In genomic region chr3:21973681-21974080, GRCm38 (mm10) we compare ENCODE assay signal across 22 mouse cellular contexts.
"Had no signal": no experiment of that assay in that cellular context is flagged by ENCODE, and none has a peak within 500 bp of the region (broad histone marks: within the 10 kb centered on the region; RNA-seq: fewer than 3 reads in every experiment).

No protein-coding gene starts in this region.

- H3K36me3 ChIP-seq: kidney, embryonic 15.5 days; lung, embryonic 15.5 days; midbrain, embryonic 10.5 days; midbrain, embryonic 13.5 days; neural tube, embryonic 13.5 days; stomach, embryonic 15.5 days had no signal

- H3K27ac ChIP-seq: kidney, embryonic 15.5 days; left cerebral cortex, adult 2 months; liver, embryonic 14.5 days; lung, embryonic 15.5 days; midbrain, embryonic 10.5 days; midbrain, embryonic 13.5 days; neural tube, embryonic 13.5 days; stomach, embryonic 15.5 days had no signal

- H3K27me3 ChIP-seq: kidney, embryonic 15.5 days; lung, embryonic 15.5 days; megakaryocyte, embryonic 14.5 days; midbrain, embryonic 13.5 days; neural tube, embryonic 13.5 days; stomach, embryonic 15.5 days had no signal

- ATAC-seq: midbrain, embryonic 13.5 days; midbrain, embryonic 16.5 days had no signal

- H3K9ac ChIP-seq: kidney, embryonic 15.5 days; liver, embryonic 14.5 days; lung, embryonic 15.5 days; midbrain, embryonic 13.5 days; neural tube, embryonic 13.5 days; stomach, embryonic 15.5 days had no signal

- H3K4me2 ChIP-seq: kidney, embryonic 15.5 days; liver, embryonic 11.5 days; lung, embryonic 15.5 days; midbrain, embryonic 13.5 days; neural tube, embryonic 13.5 days; stomach, embryonic 15.5 days had no signal

- DNase-seq: kidney, postnatal 10 days; kidney, postnatal 36 days; layer of hippocampus, postnatal 36 days; lung, adult 18-20 months; lung, postnatal 10 days; lung, postnatal 36 days; retina, postnatal 1 day; right cerebral cortex, postnatal 25 days; spleen, adult 18-20 months; thymus, postnatal 25 days had no signal

- H3K9me3 ChIP-seq: kidney, embryonic 15.5 days; lung, embryonic 15.5 days; megakaryocyte, embryonic 14.5 days; midbrain, embryonic 10.5 days; midbrain, embryonic 13.5 days; neural tube, embryonic 13.5 days; stomach, embryonic 15.5 days had no signal

- H3K4me1 ChIP-seq: kidney, embryonic 15.5 days; lung, embryonic 15.5 days; midbrain, embryonic 13.5 days; neural tube, embryonic 13.5 days; stomach, embryonic 15.5 days had no signal

- H3K4me3 ChIP-seq: kidney, embryonic 15.5 days; left cerebral cortex, adult 2 months; lung, embryonic 15.5 days; megakaryocyte, embryonic 14.5 days; midbrain, embryonic 10.5 days; midbrain, embryonic 13.5 days; myocyte; neural tube, embryonic 13.5 days; stomach, embryonic 15.5 days had no signal
